Mouse (Mus musculus): Measurements from ENCODE around the gene Rnase1. TPM values are rescaled to one million over a fixed set of nuclear protein-coding genes. Genes with fewer than 3 reads are reported as not detected.
"Not testable (repeated sequence)": the region's sequence is repeated elsewhere in the genome, so short reads cannot be mapped to it uniquely, and the experiment has no call there.

Rnase1 gene
- polyA plus RNA-seq (2015; fragmentation: Nextera tagmentation; extraction: Ambion mirVana), result 0.27 and 2.1 TPM in 2 replicates

DNA sequence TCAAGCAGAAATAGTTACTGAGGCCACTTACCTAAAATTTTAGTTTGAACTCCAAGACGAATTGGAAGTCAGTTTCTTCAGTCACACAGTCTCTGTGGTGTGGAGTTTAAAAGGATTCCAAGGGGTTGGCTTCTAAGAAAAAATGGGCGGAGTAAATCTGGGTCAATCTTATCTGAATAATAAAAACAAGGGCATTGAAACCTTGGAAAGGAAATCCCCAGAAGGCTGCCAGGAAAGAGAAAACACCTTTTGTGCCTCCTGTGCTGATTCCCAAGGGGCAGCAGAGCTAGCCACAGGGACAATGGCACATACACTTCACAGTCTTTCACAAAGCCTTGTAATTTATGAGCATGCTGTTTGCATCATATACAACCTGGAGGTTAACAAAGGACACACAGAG, at the start of gene Rnase1:
Gene Rnase1 (minus strand): TSS at position 101 of the 400 bp plus-strand sequence.
- Histone ChIP-seq H3K9ac (ENCODE audit: low read depth, low read length) (peak within 1 kb of the TSS; percentile 17; the same call in 1 of the 2 replicates), H3K27ac (ENCODE audit: low read length) (peak within 1 kb of the TSS; percentile 22; the same call in 1 of the 2 replicates), H3K36me3 (ENCODE audit: control insufficient read depth, insufficient read depth) (no peaks in the 10 kb centered on the region), H3K4me1 (ENCODE audit: control insufficient read depth, low read depth, low read length) (peaks cover 86% of the 10 kb centered on the region), H3K9me3 (replicated peaks; ENCODE audit: control insufficient read depth, low read length) (no peaks in the 10 kb centered on the region), H3K4me2 (ENCODE audit: low read depth, low read length) (no peak within 1 kb of the TSS), H3K27me3 (ENCODE audit: control insufficient read depth, insufficient read depth, low read depth, low read length) (no peaks in the 10 kb centered on the region), H3K4me3 (ENCODE audit: low read depth, low read length) (no peak within 1 kb of the TSS)
- ATAC-seq (ENCODE audit: low read depth), result no peak
- 56% methylated on average over 2 of the region's 2 CpGs for WGBS (ENCODE audit: insufficient replicate concordance)

GRCm38 (mm10) chr14:51195681-51196080, 49.1 kb upstream of the Rnase1 start:
- H3K36me3 ChIP-seq (ENCODE audit: control insufficient read depth, insufficient read depth), result no peaks in the 10 kb centered on the region
- H3K9me3 ChIP-seq (replicated peaks; ENCODE audit: control insufficient read depth, low read length), result no peaks in the 10 kb centered on the region
- H3K4me3 ChIP-seq (ENCODE audit: low read depth, low read length), result no peak overlapping the region
- no peak overlapping the region for H3K9ac ChIP-seq (ENCODE audit: low read depth, low read length)
- no peak overlapping the region for H3K27ac ChIP-seq (ENCODE audit: low read length)
- no peak for ATAC-seq (ENCODE audit: low read depth)
- H3K4me2 ChIP-seq (ENCODE audit: low read depth, low read length), result no peak overlapping the region
- WGBS (ENCODE audit: insufficient replicate concordance), result 84% methylated on average over 4 of the region's 4 CpGs
- H3K27me3 ChIP-seq (ENCODE audit: control insufficient read depth, insufficient read depth, low read depth, low read length), result no peaks in the 10 kb centered on the region
- no peaks in the 10 kb centered on the region for H3K4me1 ChIP-seq (ENCODE audit: control insufficient read depth, low read depth, low read length)

DNA sequence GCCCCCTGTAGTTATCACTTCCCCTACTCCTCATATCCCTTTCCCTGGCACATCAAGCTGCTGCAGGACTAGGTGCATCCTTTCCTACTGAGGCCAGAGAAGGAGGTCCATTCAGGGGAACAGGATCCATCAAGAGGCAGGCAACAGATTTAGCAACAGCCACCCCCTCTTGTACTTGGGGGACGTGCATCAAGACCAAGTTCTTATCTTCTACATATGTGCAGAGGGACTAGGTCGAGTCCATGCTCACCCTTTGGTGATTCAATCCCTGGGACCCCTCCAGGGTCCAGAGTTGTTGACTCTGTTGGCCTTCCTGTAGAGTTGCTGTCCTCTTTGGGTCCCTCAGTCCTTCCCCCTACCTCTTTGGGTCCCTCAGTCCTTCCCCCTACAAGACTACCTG, 34.5 kb upstream of the Rnase1 start:
- WGBS (ENCODE audit: insufficient replicate concordance), result 49% methylated on average over 2 of the region's 2 CpGs
- not testable (repeated sequence) for H3K4me3 ChIP-seq (ENCODE audit: low read depth, low read length); H3K4me2 ChIP-seq (ENCODE audit: low read depth, low read length); H3K27ac ChIP-seq (ENCODE audit: low read length); H3K4me1 ChIP-seq (ENCODE audit: control insufficient read depth, low read depth, low read length); H3K9ac ChIP-seq (ENCODE audit: low read depth, low read length); H3K36me3 ChIP-seq (ENCODE audit: control insufficient read depth, insufficient read depth); ATAC-seq (ENCODE audit: low read depth); H3K27me3 ChIP-seq (ENCODE audit: control insufficient read depth, insufficient read depth, low read depth, low read length); H3K9me3 ChIP-seq (replicated peaks; ENCODE audit: control insufficient read depth, low read length)

DNA sequence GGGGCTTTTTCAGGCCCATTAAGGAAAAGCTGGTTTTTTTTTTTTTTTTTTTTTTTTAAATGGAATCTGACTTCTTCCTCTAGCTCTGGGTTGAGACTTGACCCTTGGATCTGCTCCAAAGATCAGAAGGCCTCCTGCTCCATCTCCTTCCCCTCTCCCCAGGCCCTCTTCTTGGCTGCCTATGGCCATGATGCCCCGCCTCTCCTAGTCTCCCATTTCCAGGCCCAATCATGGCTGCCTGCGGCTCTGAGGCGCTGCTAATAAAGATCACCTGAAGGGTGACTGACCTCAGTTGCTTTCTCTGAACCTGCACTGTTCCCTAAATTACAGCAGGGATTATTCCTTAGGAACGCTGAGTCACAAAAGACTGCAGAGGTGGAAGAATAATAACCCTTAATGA, 27.3 kb upstream of the Rnase1 start:
- no peak overlapping the region for H3K4me3 ChIP-seq (ENCODE audit: low read depth, low read length)
- no peaks in the 10 kb centered on the region for H3K9me3 ChIP-seq (replicated peaks; ENCODE audit: control insufficient read depth, low read length)
- H3K4me1 ChIP-seq (ENCODE audit: control insufficient read depth, low read depth, low read length), result no peaks in the 10 kb centered on the region
- no peaks in the 10 kb centered on the region for H3K36me3 ChIP-seq (ENCODE audit: control insufficient read depth, insufficient read depth)
- H3K9ac ChIP-seq (ENCODE audit: low read depth, low read length), result no peak overlapping the region
- 80% methylated on average over 4 of the region's 4 CpGs for WGBS (ENCODE audit: insufficient replicate concordance)
- H3K4me2 ChIP-seq (ENCODE audit: low read depth, low read length), result no peak overlapping the region
- no peak for ATAC-seq (ENCODE audit: low read depth)
- H3K27me3 ChIP-seq (ENCODE audit: control insufficient read depth, insufficient read depth, low read depth, low read length), result no peaks in the 10 kb centered on the region
- no peak overlapping the region for H3K27ac ChIP-seq (ENCODE audit: low read length)

DNA sequence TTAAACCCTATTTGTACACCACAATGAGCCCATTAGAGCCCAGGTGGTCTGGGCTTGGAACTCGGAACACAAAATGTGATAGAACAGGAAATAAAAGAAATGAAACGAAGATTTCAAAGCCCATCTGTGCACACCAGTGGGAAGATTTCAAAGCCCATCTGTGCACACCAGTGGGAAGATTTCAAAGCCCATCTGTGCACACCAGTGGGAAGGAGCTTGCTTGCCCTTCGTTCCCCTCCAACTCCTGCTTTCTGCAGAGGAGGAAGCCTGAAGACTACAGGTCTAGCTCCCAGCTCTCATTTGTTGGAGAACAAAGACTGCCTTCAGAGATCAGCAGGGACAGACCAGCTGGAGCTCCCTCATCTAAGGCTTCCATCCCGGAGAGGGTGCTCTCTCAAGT, 26.4 kb upstream of the Rnase1 start:
- not testable (repeated sequence) for H3K9me3 ChIP-seq (replicated peaks; ENCODE audit: control insufficient read depth, low read length); H3K4me2 ChIP-seq (ENCODE audit: low read depth, low read length); H3K4me3 ChIP-seq (ENCODE audit: low read depth, low read length); H3K27ac ChIP-seq (ENCODE audit: low read length); H3K9ac ChIP-seq (ENCODE audit: low read depth, low read length); H3K27me3 ChIP-seq (ENCODE audit: control insufficient read depth, insufficient read depth, low read depth, low read length); H3K36me3 ChIP-seq (ENCODE audit: control insufficient read depth, insufficient read depth); H3K4me1 ChIP-seq (ENCODE audit: control insufficient read depth, low read depth, low read length); ATAC-seq (ENCODE audit: low read depth)
- WGBS (ENCODE audit: insufficient replicate concordance), result 51% methylated on average over 4 of the region's 4 CpGs

- not testable (repeated sequence) for H3K27ac ChIP-seq (ENCODE audit: low read length); ATAC-seq (ENCODE audit: low read depth); H3K36me3 ChIP-seq (ENCODE audit: control insufficient read depth, insufficient read depth); H3K9me3 ChIP-seq (replicated peaks; ENCODE audit: control insufficient read depth, low read length); H3K4me2 ChIP-seq (ENCODE audit: low read depth, low read length); H3K4me1 ChIP-seq (ENCODE audit: control insufficient read depth, low read depth, low read length); H3K4me3 ChIP-seq (ENCODE audit: low read depth, low read length); H3K9ac ChIP-seq (ENCODE audit: low read depth, low read length); H3K27me3 ChIP-seq (ENCODE audit: control insufficient read depth, insufficient read depth, low read depth, low read length)
- WGBS (ENCODE audit: insufficient replicate concordance), result 31% methylated on average over 9 of the region's 9 CpGs
Measured at GRCm38 (mm10) chr14:51172095-51172865, 25.7 kb upstream of the Rnase1 start.

DNA sequence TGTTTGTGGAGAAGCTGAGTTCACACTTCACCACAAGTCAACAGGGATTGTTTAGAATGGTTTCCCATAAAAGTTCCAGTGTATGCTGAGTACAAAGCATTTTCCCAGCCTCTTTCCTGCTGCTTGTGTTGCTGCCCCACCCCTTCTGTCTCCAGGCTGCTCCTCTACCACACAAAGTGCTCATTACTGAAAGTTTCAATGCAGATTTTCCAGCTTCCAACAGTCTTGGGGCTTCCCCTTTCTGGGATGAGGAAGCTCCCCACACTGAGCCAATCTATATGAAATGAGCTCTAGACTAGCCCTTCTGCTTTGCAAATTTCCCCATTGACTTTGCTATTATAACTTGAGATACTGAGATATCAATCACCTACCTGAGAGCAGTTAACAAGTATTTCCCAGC, 19.5 kb upstream of the Rnase1 start:
- Histone ChIP-seq H3K4me2 (ENCODE audit: low read depth, low read length) (no peak overlapping the region), H3K4me3 (ENCODE audit: low read depth, low read length) (no peak overlapping the region), H3K9ac (ENCODE audit: low read depth, low read length) (no peak overlapping the region), H3K9me3 (replicated peaks; ENCODE audit: control insufficient read depth, low read length) (no peaks in the 10 kb centered on the region), H3K4me1 (ENCODE audit: control insufficient read depth, low read depth, low read length) (peaks cover 4% of the 10 kb centered on the region), H3K36me3 (ENCODE audit: control insufficient read depth, insufficient read depth) (no peaks in the 10 kb centered on the region), H3K27me3 (ENCODE audit: control insufficient read depth, insufficient read depth, low read depth, low read length) (no peaks in the 10 kb centered on the region), H3K27ac (ENCODE audit: low read length) (no peak overlapping the region)
- no peak for ATAC-seq (ENCODE audit: low read depth)

DNA sequence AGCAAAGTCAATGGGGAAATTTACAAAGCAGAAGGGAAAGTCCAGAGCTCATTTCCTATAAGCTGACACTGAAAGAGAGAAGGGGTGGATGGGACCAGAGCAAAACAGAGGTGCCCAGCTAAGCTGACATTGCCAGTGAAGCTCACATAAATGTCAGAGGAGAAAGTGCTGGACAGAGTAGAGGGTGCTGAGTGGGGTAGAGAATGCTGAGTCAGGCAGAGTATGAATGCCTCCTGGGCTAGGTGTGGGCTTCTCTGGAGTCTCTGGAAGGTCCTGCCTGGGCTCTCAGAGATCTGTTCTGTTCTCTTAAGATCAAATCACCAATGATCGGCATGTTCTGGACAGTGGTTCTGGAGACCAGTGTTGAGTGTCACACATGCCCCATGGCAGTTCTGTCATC, 18.9 kb upstream of the Rnase1 start:
- Histone ChIP-seq H3K27ac (ENCODE audit: low read length) (no peak overlapping the region), H3K9ac (ENCODE audit: low read depth, low read length) (no peak overlapping the region), H3K36me3 (ENCODE audit: control insufficient read depth, insufficient read depth) (no peaks in the 10 kb centered on the region), H3K4me3 (ENCODE audit: low read depth, low read length) (no peak overlapping the region), H3K27me3 (ENCODE audit: control insufficient read depth, insufficient read depth, low read depth, low read length) (no peaks in the 10 kb centered on the region), H3K4me2 (ENCODE audit: low read depth, low read length) (no peak overlapping the region), H3K4me1 (ENCODE audit: control insufficient read depth, low read depth, low read length) (peaks cover 4% of the 10 kb centered on the region), H3K9me3 (replicated peaks; ENCODE audit: control insufficient read depth, low read length) (no peaks in the 10 kb centered on the region)
- 76% methylated on average over 1 of the region's 1 CpGs for WGBS (ENCODE audit: insufficient replicate concordance)
- ATAC-seq (ENCODE audit: low read depth), result 0 out of 2 replicates have a peak, but pooled peaks have one; percentile 21

DNA sequence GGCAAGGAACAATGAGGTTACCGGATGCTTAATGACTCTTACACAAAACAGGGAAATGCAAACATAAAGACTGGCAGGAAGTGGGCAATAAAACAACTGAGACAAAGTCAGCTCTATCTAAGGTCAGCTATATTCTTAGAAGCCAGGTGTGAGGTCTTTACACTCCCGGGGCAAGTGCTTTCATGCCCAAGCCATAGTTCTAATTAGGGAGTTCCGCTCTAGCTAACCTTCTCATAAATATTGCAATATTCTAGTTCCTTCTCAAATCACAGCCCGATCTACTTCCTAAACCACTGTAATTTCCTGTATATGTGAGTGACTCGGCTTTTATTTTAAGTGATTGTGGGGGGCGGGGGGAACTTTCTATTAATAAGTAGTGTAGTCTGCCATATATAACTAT, 16.7 kb upstream of the Rnase1 start:
- not testable (repeated sequence) for H3K27ac ChIP-seq (ENCODE audit: low read length); H3K9me3 ChIP-seq (replicated peaks; ENCODE audit: control insufficient read depth, low read length); H3K36me3 ChIP-seq (ENCODE audit: control insufficient read depth, insufficient read depth); ATAC-seq (ENCODE audit: low read depth); H3K4me3 ChIP-seq (ENCODE audit: low read depth, low read length); H3K9ac ChIP-seq (ENCODE audit: low read depth, low read length); H3K4me2 ChIP-seq (ENCODE audit: low read depth, low read length); H3K4me1 ChIP-seq (ENCODE audit: control insufficient read depth, low read depth, low read length); H3K27me3 ChIP-seq (ENCODE audit: control insufficient read depth, insufficient read depth, low read depth, low read length)
- whole genome bisulfite sequencing (ENCODE audit: insufficient replicate concordance), result 63% methylated on average over 6 of the region's 6 CpGs

All from liver, embryonic 16.5 days (tissue).